Mouse (Mus musculus) neural tube, embryonic 12.5 days (tissue): ENCODE results near the gene Ssrp1. TPM values are rescaled to one million over a fixed set of nuclear protein-coding genes. Genes with fewer than 3 reads are reported as not detected.

Source experiments
- ATAC-seq: fragments of 200-750 bp; cut with Nextera tagmentation; 2 replicates; pipeline ENCODE4 v1.8.0; 2017; ENCODE audit warnings: low read depth, mild to moderate bottlenecking, moderate TSS enrichment, moderate library complexity; ENCODE audit not compliant: low FRiP score
- H3K27ac ChIP-seq: fragments of 300-500 bp; sonication (generic); 2 replicates; pipeline ENCODE4 v1.5.1; 2016
- H3K27me3 ChIP-seq: fragments of 300-500 bp; sonication (generic); replicated peaks from 2 replicates; pipeline ENCODE4 v1.6.1; 2016; ENCODE audit warnings: mild to moderate bottlenecking
- H3K36me3 ChIP-seq: fragments of 300-500 bp; sonication (generic); 2 replicates; pipeline ENCODE4 v1.6.1; 2016; ENCODE audit warnings: mild to moderate bottlenecking
- H3K4me1 ChIP-seq: fragments of 300-500 bp; sonication (generic); 2 replicates; pipeline ENCODE4 v1.6.1; 2016
- H3K4me2 ChIP-seq: fragments of 300-500 bp; sonication (generic); replicated peaks from 2 replicates; pipeline ENCODE4 v1.6.1; 2016; ENCODE audit warnings: mild to moderate bottlenecking
- H3K4me3 ChIP-seq: fragments of 300-500 bp; sonication (generic); 2 replicates; pipeline ENCODE4 v1.5.1; 2016
- H3K9ac ChIP-seq: fragments of 300-500 bp; sonication (generic); 2 replicates; pipeline ENCODE4 v1.6.1; 2016; ENCODE audit warnings: mild to moderate bottlenecking
- H3K9me3 ChIP-seq: fragments of 300-500 bp; sonication (generic); 2 replicates; pipeline ENCODE4 v1.6.1; 2016; ENCODE audit warnings: mild to moderate bottlenecking
- WGBS: fragments of 180-500 bp; shearing (Covaris S2); methylation state at CpG from one replicate; pipeline ENCODE4 v1.1.7; 2016; 5-methylcytosine and 5-hydroxymethylcytosine counted together
- polyA plus RNA-seq: library from polyadenylated mRNA; unstranded; fragments of >200 nt; fragmentation: Nextera tagmentation; extraction: Ambion mirVana; gene quantifications from 2 replicates; pipeline ENCODE4 v1.2.1, GENCODE M21; 2016

Ssrp1 gene
- polyA plus RNA-seq, 1 experiment from 2014 or later = 237 TPM

GRCm38 (mm10) chr2:85013826-85014587, 23.0 kb upstream of the Ssrp1 start:
- 88% methylated on average over 5 of the region's 5 CpGs for WGBS
- Histone ChIP-seq H3K27ac (no peak overlapping the region), H3K27me3 (no peaks in the 10 kb centered on the region), H3K36me3 (no peaks in the 10 kb centered on the region), H3K4me2 (no peak overlapping the region), H3K4me3 (no peak overlapping the region), H3K9ac (no peak overlapping the region), H3K4me1 (no peaks in the 10 kb centered on the region), H3K9me3 (no peaks in the 10 kb centered on the region)
- ATAC-seq = no peak

DNA sequence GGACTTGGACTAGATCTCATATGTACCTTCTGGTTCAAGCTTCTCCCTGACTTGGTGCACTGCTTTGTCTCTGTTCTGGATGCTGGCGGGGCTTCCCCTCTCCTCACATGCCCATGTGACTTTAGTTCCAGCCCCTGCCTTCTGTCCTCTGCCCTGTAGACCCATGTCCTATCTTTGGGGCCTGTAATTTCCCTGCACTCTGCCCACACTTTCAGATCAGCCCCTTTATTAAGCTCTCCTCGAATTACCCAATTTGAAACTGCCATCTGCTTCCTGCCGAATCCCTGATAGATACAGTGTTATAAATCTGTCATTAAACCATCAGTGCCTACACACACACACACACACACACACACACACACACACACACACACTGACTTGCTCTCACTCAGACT, 22.4 kb upstream of the Ssrp1 start:
- no peaks in the 10 kb centered on the region for H3K4me1 ChIP-seq
- no peak overlapping the region for H3K27ac ChIP-seq
- H3K4me3 ChIP-seq = no peak overlapping the region
- H3K9me3 ChIP-seq = no peaks in the 10 kb centered on the region
- H3K27me3 ChIP-seq = no peaks in the 10 kb centered on the region
- ATAC-seq = peak; percentile 67; the same call in 1 of the 2 replicates
- H3K36me3 ChIP-seq = no peaks in the 10 kb centered on the region
- H3K4me2 ChIP-seq = no peak overlapping the region
- 53% methylated on average over 3 of the region's 3 CpGs for WGBS
- H3K9ac ChIP-seq = no peak overlapping the region

DNA sequence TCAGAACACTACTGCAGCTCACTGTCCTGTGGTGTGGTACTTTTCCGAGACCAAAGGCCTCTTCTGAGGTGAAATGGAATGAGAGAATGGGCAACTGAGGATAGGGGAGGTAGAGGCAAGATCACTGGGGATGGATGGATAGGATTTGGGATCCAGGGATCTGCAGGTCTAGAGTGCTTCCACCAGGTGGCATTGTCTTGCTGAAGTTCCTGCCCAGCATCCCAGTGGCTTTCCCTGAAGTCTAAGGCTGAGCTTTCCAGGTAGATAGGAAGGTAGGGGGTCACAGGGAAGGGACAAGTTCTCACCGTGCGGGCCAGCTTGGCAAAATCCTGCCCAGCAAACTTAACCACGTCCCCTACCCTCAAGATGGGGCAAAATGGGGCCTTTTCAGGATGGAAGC, 15.0 kb upstream of the Ssrp1 start:
- Histone ChIP-seq H3K36me3 (no peaks in the 10 kb centered on the region), H3K9me3 (no peaks in the 10 kb centered on the region), H3K4me1 (no peaks in the 10 kb centered on the region), H3K27ac (no peak overlapping the region), H3K9ac (no peak overlapping the region), H3K4me2 (no peak overlapping the region), H3K4me3 (no peak overlapping the region), H3K27me3 (no peaks in the 10 kb centered on the region)
- no peak for ATAC-seq
- 25% methylated on average over 4 of the region's 4 CpGs for WGBS

GRCm38 (mm10) chr2:85026178-85026577, 10.9 kb upstream of the Ssrp1 start:
- no peak for ATAC-seq
- no peaks in the 10 kb centered on the region for H3K36me3 ChIP-seq
- no peak overlapping the region for H3K4me2 ChIP-seq
- no peaks in the 10 kb centered on the region for H3K9me3 ChIP-seq
- H3K9ac ChIP-seq = no peak overlapping the region
- no peaks in the 10 kb centered on the region for H3K27me3 ChIP-seq
- H3K4me1 ChIP-seq = no peaks in the 10 kb centered on the region
- WGBS = 81% methylated on average over 3 of the region's 3 CpGs
- no peak overlapping the region for H3K4me3 ChIP-seq
- H3K27ac ChIP-seq = no peak overlapping the region

DNA sequence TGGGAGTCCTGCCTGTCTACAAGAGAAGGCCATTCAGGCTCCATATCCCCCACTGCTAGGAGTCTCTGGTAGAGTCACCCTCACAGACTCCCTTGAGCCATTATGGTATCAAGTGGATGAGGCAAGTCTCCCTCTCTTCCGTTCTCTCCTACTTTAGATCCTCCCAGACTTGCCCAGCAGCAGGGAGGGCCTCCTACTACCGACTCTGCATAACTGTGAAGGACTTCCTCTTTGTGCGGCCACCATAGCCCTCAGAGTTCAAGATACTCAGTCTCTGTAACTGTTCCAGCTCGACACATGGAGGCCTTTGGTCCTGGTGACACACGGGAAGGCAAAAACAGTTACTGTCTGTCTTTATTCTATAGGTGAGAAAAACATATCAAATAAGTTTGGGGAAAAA, 9.8 kb upstream of the Ssrp1 start:
- H3K4me1 ChIP-seq = no peaks in the 10 kb centered on the region
- no peaks in the 10 kb centered on the region for H3K9me3 ChIP-seq
- H3K27ac ChIP-seq = no peak overlapping the region
- no peaks in the 10 kb centered on the region for H3K27me3 ChIP-seq
- H3K4me3 ChIP-seq = no peak overlapping the region
- WGBS = 79% methylated on average over 5 of the region's 5 CpGs
- no peak overlapping the region for H3K4me2 ChIP-seq
- H3K9ac ChIP-seq = no peak overlapping the region
- ATAC-seq = no peak
- no peaks in the 10 kb centered on the region for H3K36me3 ChIP-seq

- 45% methylated on average over 6 of the region's 6 CpGs for WGBS
Observed at GRCm38 (mm10) chr2:85029897-85030296, 7.1 kb upstream of the Ssrp1 start.

GRCm38 (mm10) chr2:85030989-85031388, 6.0 kb upstream of the Ssrp1 start:
- 66% methylated on average over 6 of the region's 6 CpGs for WGBS
- no peaks in the 10 kb centered on the region for H3K27me3 ChIP-seq
- no peak overlapping the region for H3K4me3 ChIP-seq
- no peak overlapping the region for H3K4me2 ChIP-seq
- no peaks in the 10 kb centered on the region for H3K9me3 ChIP-seq
- H3K27ac ChIP-seq = no peak overlapping the region
- no peaks in the 10 kb centered on the region for H3K4me1 ChIP-seq
- no peak overlapping the region for H3K9ac ChIP-seq
- no peaks in the 10 kb centered on the region for H3K36me3 ChIP-seq
- ATAC-seq = no peak

More at GRCm38 (mm10) chr2:85029897-85030296, 7.1 kb upstream of the Ssrp1 start:
- Histone ChIP-seq H3K27me3 (no peaks in the 10 kb centered on the region), H3K4me3 (no peak overlapping the region), H3K4me2 (no peak overlapping the region), H3K36me3 (no peaks in the 10 kb centered on the region), H3K9ac (no peak overlapping the region), H3K9me3 (no peaks in the 10 kb centered on the region), H3K4me1 (no peaks in the 10 kb centered on the region), H3K27ac (no peak overlapping the region)
- no peak for ATAC-seq

DNA sequence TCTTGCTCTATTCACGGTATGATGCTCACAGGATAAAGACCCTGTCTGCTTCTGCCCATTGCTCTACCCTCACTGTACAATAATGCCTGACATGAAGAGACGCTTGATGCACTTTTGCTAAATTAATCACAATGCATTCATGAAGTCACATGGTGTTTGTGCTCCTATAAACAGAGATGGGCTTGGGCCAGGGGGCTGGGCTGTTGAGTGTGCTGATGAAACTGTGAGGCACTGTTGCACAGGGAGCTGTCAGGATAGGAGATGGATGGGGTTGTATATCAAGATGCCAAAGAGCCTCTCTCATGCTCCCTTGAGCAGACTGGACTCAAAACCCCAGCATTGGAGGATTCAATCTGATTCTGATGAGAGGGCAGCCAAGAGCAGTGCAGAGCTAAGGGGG, 3.9 kb upstream of the Ssrp1 start:
- no peak overlapping the region for H3K4me3 ChIP-seq

GRCm38 (mm10) chr2:85034169-85034568, 2.9 kb upstream of the Ssrp1 start:
- Histone ChIP-seq H3K4me3 (no peak overlapping the region), H3K27ac (no peak overlapping the region), H3K4me1 (peaks cover 14% of the 10 kb centered on the region; the same call in 1 of the 2 replicates), H3K4me2 (no peak overlapping the region), H3K27me3 (no peaks in the 10 kb centered on the region), H3K9ac (no peak overlapping the region), H3K9me3 (no peaks in the 10 kb centered on the region), H3K36me3 (no peaks in the 10 kb centered on the region)
- 85% methylated on average over 7 of the region's 7 CpGs for WGBS
- ATAC-seq = no peak

More for the DNA sequence above, 3.9 kb upstream of the Ssrp1 start:
- Histone ChIP-seq H3K27me3 (no peaks in the 10 kb centered on the region), H3K4me1 (peaks cover 9% of the 10 kb centered on the region; the same call in 1 of the 2 replicates), H3K27ac (no peak overlapping the region), H3K36me3 (no peaks in the 10 kb centered on the region), H3K9me3 (no peaks in the 10 kb centered on the region), H3K4me2 (0 out of 2 replicates have a peak overlapping the region, but pooled peaks have one; percentile 5), H3K9ac (no peak overlapping the region)
- WGBS = 90% methylated on average over 2 of the region's 2 CpGs
- ATAC-seq = no peak

GRCm38 (mm10) chr2:85036507-85037046, 457 bp upstream of the Ssrp1 start:
- H3K9me3 ChIP-seq = no peaks in the 10 kb centered on the region
- peak overlapping the region; percentile 72 for H3K4me2 ChIP-seq
- peak overlapping the region; percentile 80 for H3K9ac ChIP-seq
- H3K4me3 ChIP-seq = peak overlapping the region; percentile 68
- H3K36me3 ChIP-seq = peaks cover 24% of the 10 kb centered on the region
- WGBS = 10% methylated on average over 11 of the region's 11 CpGs
- ATAC-seq = peak; percentile 33
- no peaks in the 10 kb centered on the region for H3K27me3 ChIP-seq
- H3K4me1 ChIP-seq = peaks cover 14% of the 10 kb centered on the region; the same call in 1 of the 2 replicates
- H3K27ac ChIP-seq = no peak overlapping the region

DNA sequence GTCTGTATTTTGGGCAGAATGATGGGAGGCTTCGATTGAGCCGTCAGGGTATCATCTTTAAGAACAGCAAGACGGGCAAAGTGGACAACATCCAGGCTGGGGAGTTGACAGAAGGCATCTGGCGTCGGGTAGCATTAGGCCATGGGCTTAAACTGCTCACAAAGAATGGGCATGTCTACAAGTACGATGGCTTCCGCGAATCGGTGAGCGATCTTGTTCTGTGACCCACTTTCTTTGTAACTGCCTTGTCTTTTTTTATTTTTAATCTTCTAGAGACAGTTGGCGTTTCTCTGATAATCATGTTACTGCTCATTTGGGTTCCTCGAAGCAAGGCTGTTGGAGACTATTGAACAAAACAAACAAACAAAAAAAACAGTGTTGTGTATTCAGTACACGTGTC, 1.3 kb downstream of the Ssrp1 start:
- Histone ChIP-seq H3K9ac (0 out of 2 replicates have a peak overlapping the region, but pooled peaks have one; percentile 80), H3K9me3 (no peaks in the 10 kb centered on the region), H3K4me3 (peak overlapping the region; percentile 68), H3K4me2 (peak overlapping the region; percentile 72), H3K27ac (no peak overlapping the region), H3K4me1 (peaks cover 14% of the 10 kb centered on the region; the same call in 1 of the 2 replicates), H3K27me3 (no peaks in the 10 kb centered on the region), H3K36me3 (peaks cover 41% of the 10 kb centered on the region)
- 87% methylated on average over 13 of the region's 13 CpGs for WGBS
- ATAC-seq = no peak

DNA sequence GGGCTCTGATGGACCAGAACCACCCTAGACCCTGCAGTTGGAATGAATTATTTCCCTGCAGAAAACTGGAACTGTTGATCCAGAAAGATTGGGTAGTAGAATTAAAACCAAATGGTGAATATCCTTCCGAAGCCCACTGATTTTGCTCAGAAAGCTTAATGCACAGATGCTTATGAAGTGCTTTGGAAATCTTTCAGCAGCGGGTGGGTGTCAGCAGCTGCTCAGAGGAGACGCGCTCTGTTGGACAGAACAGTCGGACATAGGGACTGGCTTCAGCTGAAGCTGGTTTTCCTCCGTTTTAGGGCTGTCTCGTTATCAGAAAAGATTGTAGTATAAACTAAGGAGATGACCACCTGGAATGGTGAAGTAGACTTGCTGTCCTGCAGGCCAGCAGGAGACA, 6.6 kb downstream of the Ssrp1 start:
- Histone ChIP-seq H3K4me1 (peaks cover 10% of the 10 kb centered on the region), H3K9me3 (no peaks in the 10 kb centered on the region), H3K27me3 (no peaks in the 10 kb centered on the region), H3K27ac (no peak overlapping the region), H3K4me2 (no peak overlapping the region), H3K9ac (0 out of 2 replicates have a peak overlapping the region, but pooled peaks have one; percentile 13), H3K4me3 (no peak overlapping the region), H3K36me3 (peaks cover 77% of the 10 kb centered on the region)
- WGBS = 96% methylated on average over 7 of the region's 7 CpGs
- no peak for ATAC-seq
